Mouse (Mus musculus) kidney, adult 2 months (tissue): ENCODE results near the gene Map3k1.

Experiments
- CTCF ChIP-seq: fragments of 200-500 bp; conservative IDR thresholded peaks from 2 replicates; pipeline ENCODE4 v1.5.1; 2011; ENCODE audit warnings: low read depth, mild to moderate bottlenecking, control low read depth, low read length, moderate library complexity, mixed read lengths; ENCODE audit not compliant: insufficient read depth, insufficient read length
- POLR2A ChIP-seq: fragments of 200-500 bp; IDR thresholded peaks from one replicate; pipeline ENCODE4 v1.6.1; 2011; ENCODE audit warnings: low read depth, low read length, control low read depth

DNA sequence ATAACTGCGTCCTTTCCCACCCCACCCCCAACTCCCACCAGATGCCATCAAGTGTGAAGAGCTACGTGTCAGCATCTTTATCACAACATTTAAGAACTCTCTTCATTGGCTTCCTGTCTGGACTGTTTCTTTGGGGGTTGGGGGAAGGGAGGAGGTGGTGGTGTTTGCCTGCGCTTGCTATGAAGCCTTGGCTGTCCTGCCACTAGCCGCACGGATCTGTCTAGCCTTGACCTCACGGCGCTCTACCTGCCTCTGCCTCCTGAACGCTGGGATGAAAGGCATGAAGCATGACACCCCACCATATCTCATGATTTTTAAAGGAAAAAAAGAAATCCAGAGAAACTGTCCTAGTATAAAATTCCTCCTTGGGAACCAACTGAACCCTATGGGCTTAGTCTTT lies 27.0 kb upstream of the Map3k1 start:
- TF ChIP-seq POLR2A (no peak), CTCF (no peak)
